Mouse (Mus musculus) E14TG2a.4 (cell line): ENCODE measurements around the gene Farsa.

Source experiments
- H3K27me3 ChIP-seq: 2 replicates; pipeline ENCODE4 v1.6.1; 2014; ENCODE audit warnings: low read length, control low read depth; ENCODE audit not compliant: insufficient read depth
- H3K36me3 ChIP-seq: 2 replicates; pipeline ENCODE4 v1.6.1; 2014; ENCODE audit warnings: low read length, control low read depth; ENCODE audit not compliant: insufficient read depth
- H3K4me1 ChIP-seq: replicated peaks from 2 replicates; pipeline ENCODE4 v1.6.1; 2014; ENCODE audit warnings: low read depth, low read length, control low read depth
- H3K4me3 ChIP-seq: replicated peaks from 2 replicates; pipeline ENCODE4 v1.5.1; 2014; ENCODE audit warnings: mild to moderate bottlenecking, low read length
- H3K9me3 ChIP-seq: 2 replicates; pipeline ENCODE4 v1.6.1; 2014; ENCODE audit warnings: low read length, control low read depth
- CTCF ChIP-seq: conservative IDR thresholded peaks from 2 replicates; pipeline ENCODE4 v1.5.1; 2014; ENCODE audit warnings: low read length
- NANOG ChIP-seq: IDR thresholded peaks from 2 replicates; pipeline ENCODE4 v1.6.1; 2014; ENCODE audit warnings: borderline replicate concordance, low read length, mixed read lengths
- POU5F1 ChIP-seq: IDR thresholded peaks from 2 replicates; pipeline ENCODE4 v1.6.1; 2014; ENCODE audit warnings: low read length, borderline replicate concordance

The Farsa gene

GRCm38 (mm10) chr8:84838513-84838912 lies 18.3 kb upstream of the Farsa start:
- Histone ChIP-seq H3K36me3 (peaks cover 88% of the 10 kb centered on the region), H3K4me3 (peak overlapping the region; percentile 39), H3K9me3 (no peaks in the 10 kb centered on the region), H3K4me1 (peaks cover 70% of the 10 kb centered on the region), H3K27me3 (no peaks in the 10 kb centered on the region)
- TF ChIP-seq POU5F1: no peak
- TF ChIP-seq CTCF: no peak
- no peak for TF ChIP-seq NANOG

- no peaks in the 10 kb centered on the region for H3K27me3 ChIP-seq
- TF ChIP-seq POU5F1 (no peak), NANOG (no peak), CTCF (no peak)
These were observed 17.4 kb upstream of the Farsa start for GRCm38 (mm10) chr8:84839411-84839810.

GRCm38 (mm10) chr8:84839875-84840247 lies 16.9 kb upstream of the Farsa start:
- H3K36me3 ChIP-seq: peaks cover 88% of the 10 kb centered on the region
- H3K4me3 ChIP-seq: peak overlapping the region; percentile 94
- TF ChIP-seq NANOG (no peak), CTCF (no peak), POU5F1 (no peak)
- no peaks in the 10 kb centered on the region for H3K9me3 ChIP-seq
- peaks cover 70% of the 10 kb centered on the region for H3K4me1 ChIP-seq
- no peaks in the 10 kb centered on the region for H3K27me3 ChIP-seq

More at GRCm38 (mm10) chr8:84839411-84839810, 17.4 kb upstream of the Farsa start:
- Histone ChIP-seq H3K36me3 (peaks cover 88% of the 10 kb centered on the region), H3K4me3 (peak overlapping the region; percentile 94), H3K9me3 (no peaks in the 10 kb centered on the region), H3K4me1 (peaks cover 70% of the 10 kb centered on the region)

- no peak for TF ChIP-seq POU5F1
- TF ChIP-seq NANOG: no peak
- TF ChIP-seq CTCF: no peak
- H3K4me1 ChIP-seq: peaks cover 72% of the 10 kb centered on the region
- no peaks in the 10 kb centered on the region for H3K27me3 ChIP-seq
- H3K9me3 ChIP-seq: no peaks in the 10 kb centered on the region
- H3K36me3 ChIP-seq: peaks cover 88% of the 10 kb centered on the region
- peak within 1 kb of the TSS; percentile 94 for H3K4me3 ChIP-seq
These were observed 16.4 kb upstream of the Farsa start, which contains the start of gene Rad23a for GRCm38 (mm10) chr8:84840248-84840999. Gene Rad23a (minus strand): TSS chr8:84840665.

- Histone ChIP-seq H3K9me3 (no peaks in the 10 kb centered on the region), H3K4me3 (no peak overlapping the region), H3K27me3 (no peaks in the 10 kb centered on the region), H3K36me3 (peaks cover 86% of the 10 kb centered on the region), H3K4me1 (peaks cover 69% of the 10 kb centered on the region)
- TF ChIP-seq NANOG (no peak), POU5F1 (no peak), CTCF (no peak)
These were observed 15.3 kb upstream of the Farsa start for GRCm38 (mm10) chr8:84841514-84841913.

GRCm38 (mm10) chr8:84844397-84845070 lies 12.3 kb upstream of the Farsa start:
- no peaks in the 10 kb centered on the region for H3K9me3 ChIP-seq
- peaks cover 56% of the 10 kb centered on the region for H3K36me3 ChIP-seq
- peaks cover 53% of the 10 kb centered on the region for H3K4me1 ChIP-seq
- H3K4me3 ChIP-seq: peak overlapping the region; percentile 100
- TF ChIP-seq CTCF (no peak), POU5F1 (no peak), NANOG (no peak)
- no peaks in the 10 kb centered on the region for H3K27me3 ChIP-seq

GRCm38 (mm10) chr8:84845355-84846093 lies 11.3 kb upstream of the Farsa start:
- Histone ChIP-seq H3K4me1 (peaks cover 50% of the 10 kb centered on the region), H3K27me3 (no peaks in the 10 kb centered on the region), H3K36me3 (peaks cover 55% of the 10 kb centered on the region), H3K9me3 (no peaks in the 10 kb centered on the region), H3K4me3 (peak overlapping the region; percentile 100)
- TF ChIP-seq NANOG (no peak), CTCF (no peak), POU5F1 (no peak)

GRCm38 (mm10) chr8:84846094-84846721 lies 10.6 kb upstream of the Farsa start:
- peaks cover 51% of the 10 kb centered on the region for H3K36me3 ChIP-seq
- no peaks in the 10 kb centered on the region for H3K27me3 ChIP-seq
- H3K4me3 ChIP-seq: peak overlapping the region; percentile 100
- H3K9me3 ChIP-seq: no peaks in the 10 kb centered on the region
- H3K4me1 ChIP-seq: peaks cover 50% of the 10 kb centered on the region
- TF ChIP-seq NANOG (no peak), POU5F1 (no peak), CTCF (no peak)
